Mouse (Mus musculus) liver, embryonic 12.5 days (tissue): ENCODE data around the gene Fam43b. TPM values are rescaled to one million over a fixed set of nuclear protein-coding genes. Genes with fewer than 3 reads are reported as not detected.

Experiments
- ATAC-seq: fragments of 200-750 bp; cut with Nextera tagmentation; 2 replicates; pipeline ENCODE4 v1.8.0; 2017; ENCODE audit warnings: moderate number of reproducible peaks, mild to moderate bottlenecking, moderate library complexity
- H3K27ac ChIP-seq: fragments of 300-500 bp; sonication (generic); 2 replicates; pipeline ENCODE4 v1.5.1; 2016; ENCODE audit warnings: mild to moderate bottlenecking
- H3K27me3 ChIP-seq: fragments of 300-500 bp; sonication (generic); replicated peaks from 2 replicates; pipeline ENCODE4 v1.6.1; 2016; ENCODE audit warnings: mild to moderate bottlenecking, moderate library complexity
- H3K36me3 ChIP-seq: fragments of 300-500 bp; sonication (generic); 2 replicates; pipeline ENCODE4 v1.6.1; 2016; ENCODE audit warnings: mild to moderate bottlenecking, moderate library complexity
- H3K4me1 ChIP-seq: fragments of 300-500 bp; sonication (generic); 2 replicates; pipeline ENCODE4 v1.6.1; 2016
- H3K4me2 ChIP-seq: fragments of 300-500 bp; sonication (generic); 2 replicates; pipeline ENCODE4 v1.6.1; 2016; ENCODE audit warnings: mild to moderate bottlenecking, moderate library complexity
- H3K4me3 ChIP-seq: fragments of 300-500 bp; sonication (generic); 2 replicates; pipeline ENCODE4 v1.5.1; 2016; ENCODE audit warnings: mild to moderate bottlenecking, moderate library complexity
- H3K9ac ChIP-seq: fragments of 300-500 bp; sonication (generic); 2 replicates; pipeline ENCODE4 v1.6.1; 2016; ENCODE audit warnings: mild to moderate bottlenecking, moderate library complexity
- H3K9me3 ChIP-seq: fragments of 300-500 bp; sonication (generic); replicated peaks from 2 replicates; pipeline ENCODE4 v1.6.1; 2016; ENCODE audit warnings: mild to moderate bottlenecking, moderate library complexity
- WGBS: fragments of 180-500 bp; shearing (Covaris S2); methylation state at CpG from one replicate; pipeline ENCODE4 v1.1.7; 2016; ENCODE audit not compliant: insufficient replicate concordance; 5-methylcytosine and 5-hydroxymethylcytosine counted together
- polyA plus RNA-seq: library from polyadenylated mRNA; unstranded; fragments of >200 nt; fragmentation: Nextera tagmentation; extraction: Ambion mirVana; gene quantifications from 2 replicates; pipeline ENCODE4 v1.2.1, GENCODE M21; 2016

Fam43b gene
- polyA plus RNA-seq, 1 experiment from 2014 or later = not detected

DNA sequence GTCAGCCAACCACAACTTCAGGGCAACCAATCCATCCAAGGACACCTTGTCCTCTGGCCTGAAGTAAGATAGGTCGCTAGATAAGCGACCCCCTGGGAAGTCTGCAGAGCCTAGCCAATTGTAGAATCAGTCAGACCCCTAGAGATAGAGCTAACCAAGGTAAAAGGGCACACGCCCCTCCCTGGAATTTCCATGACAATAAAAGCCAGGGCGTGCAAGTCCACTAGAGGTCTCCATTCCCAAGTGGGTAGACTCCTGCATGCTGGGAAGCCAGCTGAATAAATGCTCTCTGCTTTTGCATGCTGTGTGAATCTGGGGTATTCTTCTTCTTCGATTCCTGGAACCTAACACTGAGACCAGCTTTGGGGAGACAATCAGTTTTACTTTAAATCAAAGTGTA, 20.1 kb upstream of the Fam43b start:
- no peak for ATAC-seq
- Histone ChIP-seq H3K27ac (no peak overlapping the region), H3K4me3 (no peak overlapping the region), H3K36me3 (no peaks in the 10 kb centered on the region), H3K4me2 (no peak overlapping the region), H3K9ac (no peak overlapping the region), H3K4me1 (no peaks in the 10 kb centered on the region), H3K27me3 (peaks cover 76% of the 10 kb centered on the region), H3K9me3 (no peaks in the 10 kb centered on the region)
- 40% methylated on average over 5 of the region's 5 CpGs for WGBS

- WGBS = 51% methylated on average over 3 of the region's 3 CpGs
- no peaks in the 10 kb centered on the region for H3K4me1 ChIP-seq
- peaks cover 76% of the 10 kb centered on the region for H3K27me3 ChIP-seq
- no peak overlapping the region for H3K4me3 ChIP-seq
- no peak for ATAC-seq
- H3K36me3 ChIP-seq = no peaks in the 10 kb centered on the region
- no peak overlapping the region for H3K27ac ChIP-seq
- no peak overlapping the region for H3K4me2 ChIP-seq
- H3K9me3 ChIP-seq = no peaks in the 10 kb centered on the region
- no peak overlapping the region for H3K9ac ChIP-seq
These were observed 19.7 kb upstream of the Fam43b start for GRCm38 (mm10) chr4:138415991-138416390.

DNA sequence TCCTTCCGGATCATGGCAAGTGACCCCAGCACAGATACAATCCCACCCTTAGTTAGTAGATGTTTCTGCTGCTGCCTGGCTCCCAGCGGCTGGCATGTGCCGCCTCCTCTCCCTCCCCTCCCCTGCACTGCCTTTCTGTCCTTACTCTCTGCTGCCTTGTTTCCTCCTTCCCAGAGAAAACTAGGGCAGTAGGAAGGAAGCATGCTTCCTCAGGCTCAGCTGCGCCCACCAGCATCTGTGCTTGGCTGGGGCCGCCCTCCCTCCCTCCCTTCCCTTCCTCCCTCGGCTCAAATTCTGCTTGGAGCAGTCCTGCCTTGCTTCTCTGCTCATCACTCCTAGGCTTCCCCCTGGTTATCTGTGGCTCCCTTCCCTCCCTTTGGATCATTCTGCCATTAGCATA, 18.4 kb upstream of the Fam43b start:
- no peaks in the 10 kb centered on the region for H3K9me3 ChIP-seq
- ATAC-seq = no peak
- no peaks in the 10 kb centered on the region for H3K36me3 ChIP-seq
- no peak overlapping the region for H3K27ac ChIP-seq
- peaks cover 73% of the 10 kb centered on the region for H3K27me3 ChIP-seq
- no peak overlapping the region for H3K9ac ChIP-seq
- no peak overlapping the region for H3K4me3 ChIP-seq
- no peaks in the 10 kb centered on the region for H3K4me1 ChIP-seq
- WGBS = 17% methylated on average over 5 of the region's 6 CpGs
- no peak overlapping the region for H3K4me2 ChIP-seq

GRCm38 (mm10) chr4:138411504-138412121, 15.3 kb upstream of the Fam43b start:
- H3K4me2 ChIP-seq = no peak overlapping the region
- H3K9me3 ChIP-seq = no peaks in the 10 kb centered on the region
- 40% methylated on average over 7 of the region's 7 CpGs for WGBS
- no peak overlapping the region for H3K27ac ChIP-seq
- no peak for ATAC-seq
- H3K4me3 ChIP-seq = no peak overlapping the region
- H3K36me3 ChIP-seq = no peaks in the 10 kb centered on the region
- H3K27me3 ChIP-seq = peaks cover 61% of the 10 kb centered on the region
- H3K4me1 ChIP-seq = no peaks in the 10 kb centered on the region
- H3K9ac ChIP-seq = no peak overlapping the region

DNA sequence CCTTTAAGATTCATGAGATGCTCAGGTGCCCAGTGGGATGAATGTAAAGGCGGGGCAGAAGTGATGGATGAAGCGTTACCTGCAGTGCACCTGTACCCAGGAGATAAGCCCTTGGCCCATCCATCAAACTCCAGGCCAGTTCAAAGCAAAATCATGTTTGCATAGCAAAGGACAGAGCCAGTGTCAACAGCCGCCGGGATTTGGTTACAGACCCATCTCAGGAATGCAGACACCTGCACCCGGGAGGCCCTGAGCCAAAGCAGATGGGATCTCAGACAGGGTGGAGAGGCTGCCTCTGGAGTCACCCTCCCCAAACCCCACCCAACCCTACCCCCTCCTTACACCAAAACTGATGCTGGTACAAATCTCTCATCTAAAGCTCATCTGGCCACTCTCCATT, 14.7 kb upstream of the Fam43b start:
- no peaks in the 10 kb centered on the region for H3K9me3 ChIP-seq
- H3K36me3 ChIP-seq = no peaks in the 10 kb centered on the region
- no peak overlapping the region for H3K4me3 ChIP-seq
- ATAC-seq = no peak
- 24% methylated on average over 5 of the region's 5 CpGs for WGBS
- no peaks in the 10 kb centered on the region for H3K4me1 ChIP-seq
- no peak overlapping the region for H3K9ac ChIP-seq
- no peak overlapping the region for H3K27ac ChIP-seq
- H3K4me2 ChIP-seq = no peak overlapping the region
- peaks cover 59% of the 10 kb centered on the region for H3K27me3 ChIP-seq

- 31% methylated on average over 12 of the region's 13 CpGs for WGBS
- Histone ChIP-seq H3K27ac (no peak overlapping the region), H3K36me3 (no peaks in the 10 kb centered on the region), H3K4me3 (no peak overlapping the region), H3K9ac (no peak overlapping the region), H3K4me1 (no peaks in the 10 kb centered on the region), H3K4me2 (no peak overlapping the region), H3K9me3 (no peaks in the 10 kb centered on the region), H3K27me3 (peaks cover 32% of the 10 kb centered on the region)
- no peak for ATAC-seq
These were observed 11.3 kb upstream of the Fam43b start for GRCm38 (mm10) chr4:138407479-138408194.

DNA sequence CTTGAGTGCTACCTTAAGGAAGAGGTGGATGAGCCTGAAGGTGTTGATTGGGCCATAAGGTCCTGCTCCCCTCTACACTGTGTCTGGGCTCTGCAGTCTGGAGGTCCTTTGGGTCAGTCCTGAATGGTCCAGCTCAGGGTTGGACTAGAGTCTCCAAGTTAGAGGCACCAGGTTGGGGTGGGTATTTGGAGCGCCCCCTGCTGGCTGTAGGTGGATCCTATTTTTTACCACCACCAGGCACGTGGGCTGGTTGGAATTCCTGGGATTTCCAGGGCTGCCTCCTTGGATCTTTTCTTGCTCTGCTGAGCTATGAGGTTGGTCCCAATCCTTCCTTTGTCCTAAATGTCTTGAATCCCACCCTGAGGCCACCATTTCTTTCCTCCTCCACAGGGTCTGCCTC, 8.5 kb upstream of the Fam43b start:
- H3K36me3 ChIP-seq = no peaks in the 10 kb centered on the region
- no peak overlapping the region for H3K4me2 ChIP-seq
- H3K9ac ChIP-seq = no peak overlapping the region
- no peaks in the 10 kb centered on the region for H3K4me1 ChIP-seq
- H3K4me3 ChIP-seq = no peak overlapping the region
- peaks cover 24% of the 10 kb centered on the region for H3K27me3 ChIP-seq
- WGBS = 0% methylated on average over 2 of the region's 2 CpGs
- no peak for ATAC-seq
- H3K27ac ChIP-seq = no peak overlapping the region
- H3K9me3 ChIP-seq = no peaks in the 10 kb centered on the region

GRCm38 (mm10) chr4:138396711-138397110, 383 bp upstream of the Fam43b start:
- Histone ChIP-seq H3K36me3 (no peaks in the 10 kb centered on the region), H3K4me1 (peaks cover 4% of the 10 kb centered on the region; the same call in 1 of the 2 replicates), H3K4me2 (peak overlapping the region; percentile 52; the same call in 1 of the 2 replicates), H3K27ac (no peak overlapping the region), H3K9me3 (no peaks in the 10 kb centered on the region), H3K27me3 (peaks cover 91% of the 10 kb centered on the region), H3K4me3 (no peak overlapping the region; the same call in 1 of the 2 replicates), H3K9ac (no peak overlapping the region)
- WGBS = 11% methylated on average over 8 of the region's 8 CpGs
- no peak for ATAC-seq

DNA sequence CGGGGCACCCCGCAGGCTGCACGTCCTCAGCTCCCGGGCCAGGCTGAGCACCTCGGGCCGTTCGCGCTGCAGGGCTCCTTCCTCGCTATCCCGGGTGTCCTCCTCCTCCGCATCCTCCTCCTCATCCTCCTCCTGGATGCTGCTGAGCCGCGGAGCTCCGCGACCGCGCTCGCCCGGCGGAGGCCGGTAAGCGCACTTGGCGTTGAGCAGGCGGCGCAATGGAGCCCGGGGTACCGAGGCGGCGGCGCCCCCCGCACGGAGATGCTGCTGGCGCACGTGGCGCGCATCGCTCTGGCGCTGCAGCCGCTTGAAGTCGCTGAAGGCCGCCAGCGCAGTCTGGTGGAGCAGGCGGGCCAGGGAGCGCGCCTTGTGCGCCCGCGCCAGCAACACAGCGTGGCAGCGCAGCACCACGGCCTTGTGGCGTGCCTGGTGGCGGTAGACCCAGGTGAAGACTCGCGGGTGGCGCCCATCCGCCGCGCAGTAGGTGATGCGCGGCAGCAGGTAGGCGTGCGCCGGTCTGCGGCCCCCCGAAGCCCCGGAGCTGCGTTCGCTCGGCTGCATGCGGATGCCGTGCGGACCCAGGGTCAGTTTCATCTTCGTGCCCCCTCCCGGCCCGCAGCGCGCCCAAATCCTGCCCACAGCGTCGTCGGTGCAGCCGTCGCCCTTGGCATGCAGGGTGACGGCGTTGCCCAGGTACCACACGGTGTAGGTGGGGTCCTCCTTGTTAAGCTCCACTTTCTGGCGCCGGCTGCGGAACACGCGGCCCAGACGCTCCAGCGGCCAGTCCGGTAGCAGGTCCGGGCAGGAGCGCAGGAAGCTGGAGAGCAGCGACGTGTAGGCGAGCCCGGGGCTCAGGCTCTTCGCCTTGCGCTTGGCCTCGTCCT, 999 bp downstream of the Fam43b start:
- no peak overlapping the region for H3K9ac ChIP-seq
- H3K36me3 ChIP-seq = no peaks in the 10 kb centered on the region
- no peaks in the 10 kb centered on the region for H3K9me3 ChIP-seq
- H3K27me3 ChIP-seq = peaks cover 96% of the 10 kb centered on the region
- ATAC-seq = no peak
- H3K4me1 ChIP-seq = peaks cover 4% of the 10 kb centered on the region; the same call in 1 of the 2 replicates
- peak overlapping the region; percentile 9 for H3K4me3 ChIP-seq
- WGBS = 3% methylated on average over 103 of the region's 103 CpGs
- no peak overlapping the region for H3K27ac ChIP-seq
- H3K4me2 ChIP-seq = peak overlapping the region; percentile 52

DNA sequence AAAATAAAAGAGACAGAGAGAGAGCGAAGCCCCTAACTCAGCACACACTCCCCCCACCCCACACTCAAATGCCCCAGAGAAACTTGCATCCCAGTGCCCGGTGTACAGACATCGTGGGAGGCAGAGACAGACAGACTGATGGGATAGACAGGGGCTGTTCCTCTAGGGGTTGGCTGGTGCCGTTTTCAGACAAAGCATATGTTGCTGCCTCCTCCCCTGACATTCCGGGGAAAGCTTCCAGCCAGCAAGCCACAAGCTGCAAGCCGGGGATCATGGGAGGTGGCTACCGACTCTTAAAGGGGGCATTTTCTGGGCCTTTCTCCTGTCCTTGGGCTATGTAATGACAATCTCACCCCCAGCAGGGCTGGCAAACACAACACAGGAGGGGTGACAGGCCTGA, 2.6 kb downstream of the Fam43b start:
- Histone ChIP-seq H3K9ac (no peak overlapping the region), H3K27me3 (peaks cover 85% of the 10 kb centered on the region), H3K9me3 (no peaks in the 10 kb centered on the region), H3K4me1 (peaks cover 4% of the 10 kb centered on the region; the same call in 1 of the 2 replicates), H3K4me3 (no peak overlapping the region), H3K27ac (no peak overlapping the region), H3K36me3 (no peaks in the 10 kb centered on the region), H3K4me2 (no peak overlapping the region)
- 46% methylated on average over 7 of the region's 7 CpGs for WGBS
- ATAC-seq = no peak

DNA sequence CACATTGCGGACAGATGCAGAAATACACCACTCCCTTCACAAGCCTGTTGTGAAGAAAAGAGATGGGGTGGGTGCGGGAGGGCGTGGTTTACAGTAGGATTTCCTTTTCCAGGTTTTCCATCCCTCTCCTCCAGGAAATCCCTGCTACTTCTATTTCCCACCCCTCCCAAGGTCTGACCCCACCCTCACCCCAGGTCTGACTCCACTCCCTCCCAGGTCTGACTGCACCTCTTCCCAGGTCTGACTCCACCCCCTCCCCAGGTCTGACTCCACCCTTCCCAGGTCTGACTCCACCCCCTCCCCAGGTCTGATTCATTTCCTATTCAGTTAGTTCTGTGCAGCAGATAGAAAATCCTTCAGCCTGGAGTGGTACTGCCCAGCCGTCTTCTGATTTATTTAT, 12.5 kb downstream of the Fam43b start:
- Histone ChIP-seq H3K4me2 (no peak overlapping the region), H3K4me3 (no peak overlapping the region), H3K36me3 (no peaks in the 10 kb centered on the region), H3K9ac (no peak overlapping the region), H3K27ac (no peak overlapping the region), H3K27me3 (peaks cover 24% of the 10 kb centered on the region; the same call in 1 of the 2 replicates), H3K4me1 (no peaks in the 10 kb centered on the region), H3K9me3 (no peaks in the 10 kb centered on the region)
- 36% methylated on average over 4 of the region's 4 CpGs for WGBS
- no peak for ATAC-seq

GRCm38 (mm10) chr4:138382462-138382861, 13.9 kb downstream of the Fam43b start:
- Histone ChIP-seq H3K4me1 (no peaks in the 10 kb centered on the region), H3K27ac (no peak overlapping the region), H3K36me3 (no peaks in the 10 kb centered on the region), H3K9me3 (no peaks in the 10 kb centered on the region), H3K27me3 (peaks cover 24% of the 10 kb centered on the region; the same call in 1 of the 2 replicates), H3K9ac (no peak overlapping the region), H3K4me3 (no peak overlapping the region), H3K4me2 (no peak overlapping the region)
- 59% methylated on average over 6 of the region's 6 CpGs for WGBS
- ATAC-seq = no peak
